Mouse (Mus musculus) hindbrain, embryonic 14.5 days (tissue): ENCODE data around the gene Lrrc8d. TPM values are rescaled to one million over a fixed set of nuclear protein-coding genes. Genes with fewer than 3 reads are reported as not detected.

Experiments
- ATAC-seq: fragments of 200-750 bp; cut with Nextera tagmentation; 2 replicates; pipeline ENCODE4 v1.8.0; 2017; ENCODE audit warnings: moderate number of reproducible peaks, mild to moderate bottlenecking, moderate TSS enrichment, moderate library complexity; ENCODE audit not compliant: low FRiP score
- DNase-seq: peaks from one replicate; pipeline ENCODE4 v3.0.0-alpha.2; 2015; ENCODE audit warnings: low spot score
- H3K27ac ChIP-seq: fragments of 300-500 bp; sonication (generic); 2 replicates; pipeline ENCODE4 v1.5.1; 2014; ENCODE audit warnings: mild to moderate bottlenecking, moderate library complexity
- H3K27me3 ChIP-seq: fragments of 300-500 bp; sonication (generic); 2 replicates; pipeline ENCODE4 v1.6.1; 2014; ENCODE audit warnings: mild to moderate bottlenecking, low read length, mixed read lengths; ENCODE audit not compliant: control insufficient read depth, insufficient read depth
- H3K36me3 ChIP-seq: fragments of 300-500 bp; sonication (generic); replicated peaks from 2 replicates; pipeline ENCODE4 v1.6.1; 2014; ENCODE audit not compliant: control insufficient read depth, insufficient read depth
- H3K4me1 ChIP-seq: fragments of 300-500 bp; sonication (generic); replicated peaks from 2 replicates; pipeline ENCODE4 v1.6.1; 2014; ENCODE audit warnings: antibody characterized with exemption, low read length, mixed read lengths; ENCODE audit not compliant: control insufficient read depth, insufficient read depth
- H3K4me2 ChIP-seq: fragments of 300-500 bp; sonication (generic); replicated peaks from 2 replicates; pipeline ENCODE4 v1.6.1; 2014; ENCODE audit warnings: mild to moderate bottlenecking, moderate library complexity
- H3K4me3 ChIP-seq: fragments of 300-500 bp; sonication (generic); replicated peaks from 2 replicates; pipeline ENCODE4 v1.5.1; 2014; ENCODE audit warnings: mild to moderate bottlenecking, low read length
- H3K9ac ChIP-seq: fragments of 300-500 bp; sonication (generic); 2 replicates; pipeline ENCODE4 v1.6.1; 2014
- H3K9me3 ChIP-seq: fragments of 300-500 bp; sonication (generic); 2 replicates; pipeline ENCODE4 v1.6.1; 2016; ENCODE audit warnings: low read length; ENCODE audit not compliant: control insufficient read depth
- WGBS: fragments of 180-500 bp; shearing (Covaris S2); extraction: QIAGEN DNeasy Blood & Tissue Kit; methylation state at CpG from one replicate; pipeline ENCODE4 v1.1.7; 2014; 5-methylcytosine and 5-hydroxymethylcytosine counted together
- polyA plus RNA-seq: library from polyadenylated mRNA; unstranded; fragments of >200 nt; fragmentation: Nextera tagmentation; extraction: Ambion mirVana; gene quantifications from 2 replicates; pipeline ENCODE4 v1.2.1, GENCODE M21; 2014

Gene Lrrc8d
- polyA plus RNA-seq, 1 experiment from 2014 or later = 38.4 TPM

DNA sequence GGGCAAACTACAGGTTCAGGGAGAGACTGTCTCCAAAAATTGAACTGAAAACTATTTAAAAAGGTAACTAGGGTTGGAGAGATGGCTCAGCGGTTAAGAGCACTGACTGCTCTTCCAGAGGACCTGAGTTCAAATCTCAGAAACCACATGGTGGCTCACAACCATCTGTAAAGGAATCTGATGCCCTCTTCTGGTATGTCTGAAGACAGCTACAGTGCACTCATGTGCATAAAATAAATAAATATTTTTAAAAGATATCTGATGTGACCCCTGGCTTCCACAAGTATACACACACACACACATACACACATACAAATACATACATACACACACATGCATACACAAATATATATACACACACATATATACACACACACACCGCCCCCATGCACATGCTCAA, 145.3 kb downstream of the Lrrc8d start:
- Histone ChIP-seq H3K9ac (no peak overlapping the region), H3K4me3 (no peak overlapping the region), H3K36me3 (no peaks in the 10 kb centered on the region), H3K27ac (no peak overlapping the region), H3K27me3 (no peaks in the 10 kb centered on the region), H3K9me3 (no peaks in the 10 kb centered on the region), H3K4me2 (no peak overlapping the region), H3K4me1 (no peaks in the 10 kb centered on the region)
- DNase-seq (no peak), ATAC-seq (no peak)
- WGBS = 88% methylated on average over 2 of the region's 2 CpGs

DNA sequence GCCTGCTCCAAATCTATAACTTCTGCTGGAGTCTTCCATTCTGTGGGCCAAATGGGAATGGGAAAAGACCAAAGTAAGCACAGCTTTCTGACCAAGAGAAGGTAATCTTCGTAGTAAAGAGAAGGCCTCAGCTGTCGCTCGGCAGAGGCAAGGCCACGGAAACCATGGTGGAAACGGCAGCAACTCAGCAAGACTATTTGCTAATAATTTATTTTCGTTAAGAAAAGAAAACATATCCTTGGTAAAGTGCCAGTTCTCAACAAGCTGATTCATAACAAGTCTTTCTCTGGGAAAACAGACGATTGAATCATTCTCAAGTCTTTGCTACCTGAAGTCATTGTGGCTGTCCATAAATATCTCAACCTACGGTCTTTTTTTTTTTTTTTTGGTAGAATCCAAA, 148.0 kb downstream of the Lrrc8d start:
- no peak overlapping the region for H3K9ac ChIP-seq
- no peak overlapping the region for H3K4me3 ChIP-seq
- 88% methylated on average over 8 of the region's 8 CpGs for WGBS
- ATAC-seq (no peak), DNase-seq (no peak)
- no peaks in the 10 kb centered on the region for H3K9me3 ChIP-seq
- H3K4me2 ChIP-seq = no peak overlapping the region
- no peak overlapping the region for H3K27ac ChIP-seq
- no peaks in the 10 kb centered on the region for H3K4me1 ChIP-seq
- H3K27me3 ChIP-seq = no peaks in the 10 kb centered on the region
- no peaks in the 10 kb centered on the region for H3K36me3 ChIP-seq

DNA sequence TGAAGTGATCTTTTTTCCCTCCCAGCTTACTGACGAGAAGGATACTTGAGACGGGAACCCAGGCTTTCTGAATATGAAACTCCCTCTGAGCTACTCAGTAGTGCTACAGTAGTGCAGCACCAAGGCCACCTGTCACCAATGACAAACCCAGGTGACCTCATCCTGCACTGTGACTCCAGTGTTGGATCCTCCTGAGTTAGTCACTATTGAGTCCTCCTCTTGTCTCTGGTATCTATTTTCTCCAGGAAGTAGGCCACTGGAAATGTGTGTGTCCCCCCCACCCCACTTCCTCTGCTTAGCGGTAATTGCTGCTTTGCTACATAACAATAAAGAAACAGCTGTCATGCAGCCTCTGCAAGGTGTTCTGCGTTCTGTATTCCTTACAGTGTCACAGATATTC, 149.5 kb downstream of the Lrrc8d start:
- H3K4me1 ChIP-seq = no peaks in the 10 kb centered on the region
- no peak overlapping the region for H3K27ac ChIP-seq
- H3K4me2 ChIP-seq = no peak overlapping the region
- H3K36me3 ChIP-seq = no peaks in the 10 kb centered on the region
- WGBS = 71% methylated on average over 4 of the region's 4 CpGs
- no peaks in the 10 kb centered on the region for H3K9me3 ChIP-seq
- no peak for DNase-seq
- no peak overlapping the region for H3K9ac ChIP-seq
- no peak for ATAC-seq
- H3K27me3 ChIP-seq = no peaks in the 10 kb centered on the region
- no peak overlapping the region for H3K4me3 ChIP-seq

DNA sequence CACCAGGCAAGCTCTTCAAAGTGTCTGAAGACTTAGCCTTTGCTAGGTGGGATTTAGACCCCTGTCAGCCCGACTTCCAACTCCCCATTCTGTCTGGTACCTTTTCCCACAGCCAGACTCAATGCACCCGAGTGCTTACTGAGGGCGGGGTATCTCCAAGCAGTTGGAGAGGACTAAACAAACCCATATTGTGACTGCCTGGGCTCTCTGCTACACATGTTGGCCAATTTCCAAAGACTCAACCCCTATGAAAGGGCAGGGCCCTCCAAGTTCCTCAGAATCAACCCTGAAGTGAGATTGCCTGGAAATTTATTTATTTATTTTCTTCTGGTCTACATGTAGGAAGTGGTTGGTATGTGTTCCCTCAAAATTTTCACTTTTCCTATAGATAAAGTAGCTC, 149.9 kb downstream of the Lrrc8d start:
- no peak for ATAC-seq
- H3K4me1 ChIP-seq = no peaks in the 10 kb centered on the region

DNA sequence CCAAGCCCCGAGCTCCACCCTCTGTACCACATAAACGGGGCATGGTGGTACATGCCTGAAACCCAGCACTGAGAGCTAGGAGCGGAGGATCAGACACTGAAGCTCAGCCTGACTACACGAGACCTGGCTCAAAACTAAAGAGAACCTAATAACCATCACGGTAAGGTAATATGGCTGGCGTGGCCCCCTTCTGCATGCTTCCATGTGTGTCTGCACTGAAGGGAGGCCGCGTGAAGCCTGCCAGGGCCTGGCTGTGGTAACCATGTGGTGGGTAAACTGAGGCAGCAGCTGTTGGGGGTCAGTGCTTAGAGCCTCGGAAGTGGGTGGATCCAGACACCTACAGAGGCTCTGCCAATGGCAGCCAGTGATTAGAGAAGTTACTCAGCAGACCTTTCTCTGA, 153.5 kb downstream of the Lrrc8d start:
- Histone ChIP-seq H3K27me3 (no peaks in the 10 kb centered on the region), H3K4me2 (no peak overlapping the region), H3K27ac (no peak overlapping the region), H3K9ac (no peak overlapping the region), H3K4me1 (no peaks in the 10 kb centered on the region), H3K36me3 (no peaks in the 10 kb centered on the region), H3K9me3 (no peaks in the 10 kb centered on the region), H3K4me3 (no peak overlapping the region)
- ATAC-seq (no peak), DNase-seq (no peak)
- WGBS = 89% methylated on average over 9 of the region's 9 CpGs

More for the DNA sequence above, 149.9 kb downstream of the Lrrc8d start:
- Histone ChIP-seq H3K9me3 (no peaks in the 10 kb centered on the region), H3K9ac (no peak overlapping the region), H3K4me2 (no peak overlapping the region), H3K36me3 (no peaks in the 10 kb centered on the region), H3K4me3 (no peak overlapping the region), H3K27me3 (no peaks in the 10 kb centered on the region), H3K27ac (no peak overlapping the region)
- DNase-seq = no peak
- 61% methylated on average over 3 of the region's 3 CpGs for WGBS

DNA sequence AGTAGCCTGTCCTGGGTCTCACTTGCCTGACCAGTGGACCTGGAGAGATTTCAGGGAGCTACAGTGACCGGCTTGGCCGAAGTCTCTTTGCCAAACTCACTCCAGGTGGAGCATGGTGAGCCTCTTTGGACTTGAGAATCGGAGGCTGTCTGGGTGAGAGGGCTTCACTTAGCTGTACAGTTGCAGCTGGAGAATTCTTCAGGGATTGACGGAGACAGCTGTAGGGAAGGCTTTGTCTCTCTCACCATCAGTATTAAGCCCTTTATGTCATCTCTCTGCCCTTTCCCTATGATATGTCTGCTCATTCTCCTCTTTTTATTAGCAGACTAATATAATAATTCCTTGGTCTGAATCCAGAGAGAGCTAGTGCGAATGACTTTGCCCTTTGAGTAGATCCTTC, 157.7 kb downstream of the Lrrc8d start:
- Histone ChIP-seq H3K9me3 (no peaks in the 10 kb centered on the region), H3K4me3 (no peak overlapping the region), H3K27me3 (no peaks in the 10 kb centered on the region), H3K4me1 (no peaks in the 10 kb centered on the region), H3K4me2 (no peak overlapping the region), H3K36me3 (no peaks in the 10 kb centered on the region), H3K27ac (no peak overlapping the region), H3K9ac (no peak overlapping the region)
- no peak for DNase-seq
- 92% methylated on average over 5 of the region's 5 CpGs for WGBS
- no peak for ATAC-seq

DNA sequence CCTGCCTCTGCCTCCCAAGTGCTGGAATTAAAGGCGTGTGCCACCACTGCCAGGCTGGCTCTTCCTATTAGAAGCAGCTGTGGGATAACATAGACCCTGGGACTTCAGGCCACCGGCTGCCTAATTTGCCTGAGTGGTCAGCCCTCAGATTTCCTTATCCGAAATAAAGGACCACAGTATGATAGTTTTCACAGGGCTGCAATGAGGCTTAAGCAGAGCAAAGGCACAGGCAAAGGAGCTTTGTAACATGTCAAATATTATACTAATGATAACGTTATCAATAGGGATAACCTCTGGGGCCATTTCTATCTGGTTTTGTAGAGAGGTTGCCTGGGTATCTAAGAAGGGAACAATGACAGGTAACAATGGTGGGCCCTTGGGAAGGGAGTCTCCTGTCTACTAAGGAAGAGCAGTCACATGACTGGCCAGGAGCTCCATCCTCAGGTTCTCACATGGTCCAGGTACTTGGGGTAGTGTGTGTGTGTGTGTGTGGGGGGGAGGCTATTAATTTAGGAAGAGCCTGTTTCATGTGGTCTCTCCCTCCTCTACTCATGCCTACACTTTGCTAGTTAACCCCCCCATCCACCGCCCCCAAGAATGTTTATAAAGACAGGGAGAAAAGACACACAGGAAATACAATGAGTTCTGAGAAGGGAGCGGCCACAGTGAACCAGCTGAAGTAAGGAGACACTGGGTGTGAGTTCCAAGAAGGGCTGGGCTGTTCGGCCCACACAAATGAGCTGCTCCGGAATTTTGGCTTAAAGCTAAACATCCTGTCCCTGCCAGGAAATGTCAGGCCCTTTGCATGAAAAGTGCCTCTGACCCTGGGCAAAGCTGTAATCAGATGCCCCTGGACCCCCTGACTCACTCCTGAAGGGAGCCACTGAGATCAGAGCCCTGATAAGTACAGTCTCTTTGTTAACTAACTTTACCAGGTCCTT, 159.3 kb downstream of the Lrrc8d start:
- DNase-seq (no peak), ATAC-seq (no peak)
- WGBS = 86% methylated on average over 8 of the region's 8 CpGs
- Histone ChIP-seq H3K9me3 (no peaks in the 10 kb centered on the region), H3K27me3 (no peaks in the 10 kb centered on the region), H3K36me3 (no peaks in the 10 kb centered on the region), H3K9ac (no peak overlapping the region), H3K4me1 (no peaks in the 10 kb centered on the region), H3K27ac (no peak overlapping the region), H3K4me3 (no peak overlapping the region), H3K4me2 (no peak overlapping the region)

DNA sequence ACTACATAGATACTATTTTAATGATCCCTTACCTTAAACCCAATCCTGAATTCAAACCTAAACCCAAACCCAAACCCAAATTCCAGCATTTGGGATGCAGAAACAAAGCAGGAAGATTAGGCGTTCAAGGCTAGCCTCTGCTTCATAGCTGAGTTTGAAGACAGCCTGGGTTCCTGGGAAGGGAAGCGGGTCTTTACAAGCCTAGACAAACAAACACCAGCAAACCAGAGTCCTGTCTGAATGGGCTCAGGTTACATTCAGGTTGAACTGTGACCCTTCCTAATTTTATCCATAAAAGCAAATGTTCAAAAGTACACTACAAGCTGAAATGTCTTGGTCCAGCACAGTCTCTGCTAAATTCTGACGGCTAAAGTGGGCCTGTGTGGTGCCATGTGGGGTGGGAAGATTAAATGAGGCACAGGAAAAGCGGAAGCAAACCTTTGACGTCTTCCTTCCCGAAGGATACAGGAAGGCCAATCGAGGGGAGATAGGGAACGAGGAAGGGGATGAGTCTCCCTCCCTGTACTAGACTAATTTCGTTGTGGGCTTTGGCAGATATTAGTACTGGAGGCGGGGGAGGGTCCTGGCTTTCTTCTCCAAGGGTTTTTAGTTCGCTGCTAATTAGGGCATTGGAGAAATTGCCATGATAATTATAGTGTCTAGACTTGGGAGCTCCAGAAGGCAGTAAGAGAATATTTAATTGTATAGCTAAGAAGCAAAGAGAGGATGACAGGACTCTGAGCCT, 160.1 kb downstream of the Lrrc8d start:
- Histone ChIP-seq H3K9me3 (no peaks in the 10 kb centered on the region), H3K4me1 (no peaks in the 10 kb centered on the region), H3K4me3 (no peak overlapping the region), H3K9ac (no peak overlapping the region), H3K27me3 (no peaks in the 10 kb centered on the region), H3K4me2 (no peak overlapping the region), H3K36me3 (no peaks in the 10 kb centered on the region), H3K27ac (no peak overlapping the region)
- 69% methylated on average over 11 of the region's 11 CpGs for WGBS
- ATAC-seq (no peak), DNase-seq (no peak)

DNA sequence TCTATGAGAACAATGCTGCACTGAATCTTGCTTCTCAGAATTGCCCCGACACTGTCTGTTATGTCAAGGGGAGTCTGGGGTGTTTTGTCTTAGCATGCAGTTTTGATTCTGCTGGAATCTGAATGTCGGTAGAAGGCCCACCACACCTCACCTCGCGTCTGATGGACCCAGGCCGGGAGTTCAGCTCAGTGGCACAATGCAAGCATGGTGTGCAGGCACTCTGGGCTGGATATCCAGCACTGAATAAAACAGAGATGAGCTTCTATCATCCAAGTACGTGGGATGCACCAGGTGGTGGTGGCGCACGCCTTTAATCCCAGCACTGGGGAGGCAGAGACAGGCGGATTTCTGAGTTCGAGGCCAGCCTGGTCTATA, 160.7 kb downstream of the Lrrc8d start:
- Histone ChIP-seq H3K27me3 (no peaks in the 10 kb centered on the region), H3K27ac (no peak overlapping the region), H3K9me3 (no peaks in the 10 kb centered on the region), H3K9ac (no peak overlapping the region), H3K36me3 (no peaks in the 10 kb centered on the region), H3K4me3 (no peak overlapping the region), H3K4me1 (no peaks in the 10 kb centered on the region), H3K4me2 (no peak overlapping the region)
- ATAC-seq (no peak), DNase-seq (no peak)
- 84% methylated on average over 10 of the region's 10 CpGs for WGBS
